In genomic region chr7:112222733-112223524, GRCm38 (mm10) we compare ENCODE assay signal across 13 mouse cellular contexts. TPM values are rescaled to one million over a fixed set of nuclear protein-coding genes. Genes with fewer than 3 reads are reported as not detected.
DNase-seq lines count a peak whose midpoint lies in the region; ATAC-seq and TF ChIP-seq lines count a peak whose summit lies in the region.
"Had no signal": no experiment of that assay in that cellular context is flagged by ENCODE, and none has a peak within 500 bp of the region (broad histone marks: within the 10 kb centered on the region; RNA-seq: fewer than 3 reads in every experiment).

No protein-coding gene starts in this region.

- peaks cover 13% of the 10 kb centered on the region; the same call in 1 of the 2 replicates for H3K4me1 ChIP-seq in forebrain, postnatal 0 days (ENCODE audit: insufficient read depth)
- H3K4me1 ChIP-seq in forebrain, embryonic 15.5 days = peaks cover 17% of the 10 kb centered on the region
- H3K4me1 ChIP-seq in liver, postnatal 0 days (ENCODE audit: insufficient read depth) = peaks cover 9% of the 10 kb centered on the region

- no peak for TF ChIP-seq EP300 in liver, postnatal 0 days (IDR thresholded peaks at IDR 0.05; ENCODE audit: low read depth)

- intact Hi-C loops in left cerebral cortex, postnatal 25 days (cut with DNase I) = loop anchor here (1.0 kb wide), 1 partner anchor 19 kb away; no protein-coding TSS in a partner anchor

- 55% methylated on average over 7 of the region's 7 CpGs for WGBS in forebrain, postnatal 0 days
- WGBS in forebrain, embryonic 15.5 days = 71% methylated on average over 7 of the region's 7 CpGs
- 55% methylated on average over 7 of the region's 7 CpGs for WGBS in liver, postnatal 0 days (ENCODE audit: insufficient replicate concordance)

- H3K4me2 ChIP-seq in forebrain, postnatal 0 days (ENCODE audit: low read depth) = peak overlapping the region; percentile 10; the same call in 1 of the 2 replicates
- H3K4me2 ChIP-seq in forebrain, embryonic 15.5 days (replicated peaks) = no peak overlapping the region
- H3K4me2 ChIP-seq in liver, postnatal 0 days (ENCODE audit: low read depth, low read length) = no peak overlapping the region
- H3K4me2 ChIP-seq: lung, embryonic 15.5 days had no signal

- no peak for TF ChIP-seq CTCF in forebrain, postnatal 0 days (IDR thresholded peaks at IDR 0.05; ENCODE audit: low read depth)
- no peak for TF ChIP-seq CTCF in liver, postnatal 0 days (IDR thresholded peaks at IDR 0.05; ENCODE audit: low read depth)

- peak overlapping the region; percentile 84 for H3K27ac ChIP-seq in forebrain, postnatal 0 days (ENCODE audit: low read depth, low read length)
- no peak overlapping the region for H3K27ac ChIP-seq in forebrain, embryonic 15.5 days (replicated peaks)
- H3K27ac ChIP-seq in liver, postnatal 0 days (ENCODE audit: low read depth) = no peak overlapping the region
- H3K27ac ChIP-seq: limb, embryonic 10.5 days; lung, embryonic 15.5 days had no signal

- ATAC-seq in forebrain, postnatal 0 days = peak; percentile 57
- ATAC-seq in forebrain, embryonic 15.5 days (replicated peaks) = no peak
- no peak for ATAC-seq in liver, postnatal 0 days
- ATAC-seq: Patski had no signal

- no peaks in the 10 kb centered on the region for H3K36me3 ChIP-seq in forebrain, postnatal 0 days (ENCODE audit: insufficient read depth)
- no peaks in the 10 kb centered on the region for H3K36me3 ChIP-seq in forebrain, embryonic 15.5 days
- H3K36me3 ChIP-seq in liver, postnatal 0 days (replicated peaks; ENCODE audit: insufficient read depth, low read length) = no peaks in the 10 kb centered on the region
- H3K36me3 ChIP-seq: limb, embryonic 10.5 days; lung, embryonic 15.5 days had no signal

- peak overlapping the region; percentile 31; the same call in 1 of the 2 replicates for H3K9ac ChIP-seq in forebrain, postnatal 0 days
- no peak overlapping the region for H3K9ac ChIP-seq in forebrain, embryonic 15.5 days (replicated peaks)
- no peak overlapping the region for H3K9ac ChIP-seq in liver, postnatal 0 days (replicated peaks)
- H3K9ac ChIP-seq: lung, embryonic 15.5 days had no signal

- no peak overlapping the region for H3K4me3 ChIP-seq in forebrain, postnatal 0 days (ENCODE audit: low read depth, low read length)
- H3K4me3 ChIP-seq in forebrain, embryonic 15.5 days = no peak overlapping the region
- H3K4me3 ChIP-seq in liver, postnatal 0 days (ENCODE audit: low read depth, low read length) = no peak overlapping the region
- H3K4me3 ChIP-seq: limb, embryonic 10.5 days; lung, embryonic 15.5 days had no signal

- peak; percentile 73 for DNase-seq in forebrain, postnatal 0 days
- DNase-seq in lung, postnatal 10 days = peak; percentile 38
- DNase-seq in lung, postnatal 14 days = no peak
- DNase-seq in frontal cortex, postnatal 36 days (ENCODE audit: low spot score in 2 of 2) = peak; percentile 73 to 87
- peak; percentile 76 to 97 for DNase-seq in left cerebral cortex, postnatal 25 days (ENCODE audit: low spot score in 2 of 2)
- no peak for DNase-seq in liver, postnatal 0 days
- DNase-seq in embryo, embryonic 10.5 days (ENCODE audit: low spot score) = no peak
- DNase-seq: adrenal gland, postnatal 10 days; kidney, adult 2 months had no signal

- H3K27me3 ChIP-seq in forebrain, postnatal 0 days (ENCODE audit: insufficient read depth, low read length) = no peaks in the 10 kb centered on the region
- H3K27me3 ChIP-seq in forebrain, embryonic 15.5 days = peaks cover 18% of the 10 kb centered on the region; the same call in 1 of the 2 replicates
- no peaks in the 10 kb centered on the region for H3K27me3 ChIP-seq in liver, postnatal 0 days (ENCODE audit: insufficient read depth, low read length)
- H3K27me3 ChIP-seq: Patski had no signal

- no peaks in the 10 kb centered on the region for H3K9me3 ChIP-seq in forebrain, postnatal 0 days (ENCODE audit: low read length)
- H3K9me3 ChIP-seq in forebrain, embryonic 15.5 days = no peaks in the 10 kb centered on the region
- H3K9me3 ChIP-seq in liver, postnatal 0 days (ENCODE audit: low read length) = no peaks in the 10 kb centered on the region
- H3K9me3 ChIP-seq: limb, embryonic 10.5 days; lung, embryonic 15.5 days had no signal

RNA-seq across cellular contexts. Expression of gene Mical2, which starts 2.7 kb away (rescaled TPM):
- 28.6 and 29.0 TPM in 2 replicates for total RNA-seq in forebrain, postnatal 0 days (2014; rRNA removed)
- polyA plus RNA-seq in forebrain, postnatal 0 days (2015; fragmentation: Nextera tagmentation; extraction: Ambion mirVana) = 16.3 and 18.3 TPM in 2 replicates
- polyA plus RNA-seq in forebrain, embryonic 15.5 days (2015; fragmentation: Nextera tagmentation; extraction: Ambion mirVana) = 5.9 and 7.0 TPM in 2 replicates
- total RNA-seq in left cerebral cortex, postnatal 25 days (2021) = 100 to 1,000 TPM; 610 to 744 TPM
- 2.1 and 2.7 TPM in 2 replicates for polyA plus RNA-seq in liver, postnatal 0 days (2015; fragmentation: Nextera tagmentation; extraction: Ambion mirVana)

Comparison
In these comparisons a context has a peak if more than half of its experiments do, and no peak if none do; other contexts are left out.
1. DNase-seq: peak in forebrain, postnatal 0 days (single experiment), lung, postnatal 10 days (single experiment), frontal cortex, postnatal 36 days (2 of 2) and left cerebral cortex, postnatal 25 days (2 of 2); none in lung, postnatal 14 days (single experiment), liver, postnatal 0 days (single experiment) and embryo, embryonic 10.5 days (single experiment).